Mouse (Mus musculus): Measurements from ENCODE around the gene Nr6a1.
A peak's percentile ranks its signal among the peaks of the same experiment; 100 is the strongest.

Gene Nr6a1

DNA sequence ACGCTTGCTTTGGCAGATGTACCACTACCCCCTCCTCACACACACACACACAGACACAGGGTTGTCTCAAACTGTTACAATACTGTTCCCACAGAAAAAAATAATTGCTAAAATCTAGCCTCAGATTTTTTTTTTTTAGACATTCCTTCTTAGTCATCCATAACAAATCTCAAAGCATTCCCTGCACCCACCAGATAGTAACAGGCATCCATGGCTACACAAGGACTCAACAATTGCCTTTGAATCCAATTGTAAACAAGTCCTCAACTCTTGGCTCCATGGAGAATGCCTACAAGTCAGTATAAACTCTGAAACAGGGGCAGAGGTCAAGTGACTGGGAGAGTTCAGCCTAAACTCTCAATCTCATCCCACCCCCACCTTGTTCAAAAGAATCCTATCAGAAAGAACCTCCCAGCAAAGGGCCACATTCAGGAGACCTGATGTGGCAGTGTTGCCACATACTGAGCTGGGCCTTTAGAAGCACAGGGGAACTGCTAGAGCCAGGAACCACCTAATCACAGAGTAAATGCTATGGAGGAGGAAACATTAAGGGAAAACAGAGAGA, 52.9 kb downstream of the Nr6a1 start:
- DNase-seq (ENCODE audit: low spot score) = no peak

DNA sequence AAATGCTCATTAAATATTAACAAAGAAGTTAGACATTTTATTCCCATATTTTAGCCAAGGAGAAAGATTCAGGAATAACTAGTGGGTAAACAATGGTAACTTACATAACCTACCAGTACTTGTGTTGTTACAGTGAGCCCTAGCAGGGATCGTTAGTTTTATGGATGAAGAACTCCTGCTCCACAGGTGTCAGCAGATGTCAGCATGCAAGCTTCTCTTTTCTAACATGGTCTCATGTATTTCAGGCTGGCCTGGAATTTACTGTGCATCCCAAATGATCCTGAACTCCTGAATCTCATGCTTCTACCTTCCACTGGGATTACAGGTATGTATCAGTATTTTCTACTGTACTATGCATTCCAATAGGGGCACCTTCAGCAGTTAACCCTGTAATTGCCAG, 54.8 kb downstream of the Nr6a1 start:
- DNase-seq (ENCODE audit: low spot score) = no peak

DNA sequence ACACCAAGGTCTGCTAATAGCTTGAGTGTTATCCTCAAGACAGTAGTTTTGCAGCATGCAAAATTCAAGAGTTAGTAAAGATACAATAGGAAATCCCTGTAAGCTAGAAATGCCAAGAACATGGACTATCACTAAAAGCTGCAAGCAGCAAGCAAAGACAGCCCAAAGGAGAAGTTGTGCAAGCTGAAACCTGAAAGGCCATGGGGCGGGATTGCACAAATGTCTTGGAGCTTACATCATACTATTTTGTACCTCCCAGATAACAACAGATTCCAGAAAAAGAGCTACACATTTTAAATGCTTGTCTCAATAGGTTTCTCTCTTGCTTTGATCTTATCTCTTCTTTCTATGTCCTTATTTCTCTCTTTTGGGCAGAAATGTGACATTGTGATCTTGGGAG, 60.8 kb downstream of the Nr6a1 start:
- no peak for DNase-seq (ENCODE audit: low spot score)

DNA sequence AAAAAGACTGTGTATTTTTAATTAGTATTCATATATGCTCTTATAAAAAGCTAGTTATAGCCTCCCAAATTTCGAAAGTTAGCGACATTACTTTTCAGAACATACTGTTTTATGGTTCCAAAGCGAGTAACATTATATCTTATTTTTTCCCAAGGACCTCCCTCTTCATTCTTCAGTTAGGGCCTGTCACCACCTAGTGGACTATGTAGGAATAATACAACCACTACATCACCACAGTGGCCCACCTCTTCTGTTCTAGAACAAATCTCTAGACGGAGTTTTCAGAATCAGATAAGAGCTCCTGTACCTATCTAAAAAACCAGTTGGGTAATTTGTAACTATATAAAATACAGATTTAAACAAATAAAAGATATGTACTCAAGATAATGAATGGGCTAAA, 63.5 kb downstream of the Nr6a1 start:
- no peak for DNase-seq (ENCODE audit: low spot score)

DNA sequence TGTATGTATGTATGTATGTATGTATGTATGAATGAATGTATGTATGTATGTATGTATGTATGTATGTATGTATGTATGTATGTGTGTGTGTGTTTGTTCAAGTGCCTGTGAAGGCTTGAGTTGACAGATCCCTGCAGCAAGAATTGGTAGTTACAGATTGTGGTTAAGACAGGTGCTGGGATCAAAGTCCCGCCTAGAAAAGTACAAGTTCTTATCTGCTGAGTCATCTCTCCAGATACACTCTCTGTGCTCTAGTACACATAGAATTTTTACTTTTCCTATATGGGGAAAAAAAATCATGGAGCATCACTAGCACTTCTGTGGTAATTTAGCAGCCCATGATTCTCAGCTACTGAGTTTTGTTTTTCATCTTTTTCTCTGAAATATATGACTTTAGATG, 75.7 kb downstream of the Nr6a1 start:
- DNase-seq (ENCODE audit: low spot score) = no peak

DNA sequence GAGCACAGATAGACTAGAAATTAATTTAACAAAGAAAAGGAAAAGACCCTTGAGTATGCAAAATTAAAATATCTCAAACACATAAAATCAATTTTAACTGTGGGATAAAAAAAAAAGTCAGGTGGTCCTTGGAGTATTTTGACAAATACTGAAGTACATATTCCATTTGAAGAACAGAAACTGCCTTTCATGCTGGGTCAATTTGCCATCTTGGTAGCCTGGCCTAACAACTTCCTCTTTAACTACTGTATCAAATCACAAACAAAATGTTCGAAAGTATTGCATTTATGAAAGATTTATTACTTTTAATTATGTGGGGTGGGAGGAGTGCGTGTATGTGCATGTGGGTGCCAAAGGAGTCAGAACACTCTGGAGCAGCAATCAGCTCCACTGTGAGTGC, 81.2 kb downstream of the Nr6a1 start:
- DNase-seq (ENCODE audit: low spot score) = no peak

DNA sequence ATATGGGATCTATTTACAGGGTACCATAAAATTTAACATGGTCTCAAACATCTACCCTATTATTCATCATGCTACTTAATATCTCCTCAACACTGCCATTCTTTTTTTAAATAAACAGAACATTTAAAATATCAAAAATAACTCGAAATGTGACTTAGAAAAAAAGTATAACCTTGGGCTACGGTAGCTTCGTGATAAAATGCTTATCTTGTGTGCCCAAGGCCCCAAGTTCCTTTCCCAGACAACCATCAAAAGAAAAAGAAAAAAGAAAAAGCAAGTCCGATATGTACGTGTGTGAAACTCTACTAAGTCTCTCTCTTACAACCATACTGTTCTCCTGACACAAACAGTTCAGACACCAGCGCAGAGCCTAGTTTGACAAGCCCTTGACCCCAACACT, 92.0 kb downstream of the Nr6a1 start:
- no peak for DNase-seq (ENCODE audit: low spot score)

DNA sequence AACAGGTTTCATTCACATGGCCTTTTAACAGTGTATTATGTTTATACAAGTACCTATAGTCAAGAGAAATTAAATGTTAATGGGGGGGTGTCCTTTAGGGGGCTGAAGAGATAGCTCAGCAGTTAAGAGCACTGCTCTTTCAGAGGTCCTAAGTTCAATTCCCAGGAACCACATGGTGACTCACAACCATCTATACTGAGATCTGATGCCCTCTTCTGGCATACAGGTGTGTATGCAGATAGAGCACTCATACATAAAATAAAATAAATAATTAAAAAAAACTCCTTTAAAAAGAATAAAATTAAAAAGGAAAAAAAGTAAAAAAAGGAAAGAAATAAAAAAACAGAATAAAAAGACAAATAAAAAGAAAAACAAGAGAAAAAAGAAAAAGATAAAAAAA, 95.5 kb downstream of the Nr6a1 start:
- DNase-seq (ENCODE audit: low spot score) = no peak

DNA sequence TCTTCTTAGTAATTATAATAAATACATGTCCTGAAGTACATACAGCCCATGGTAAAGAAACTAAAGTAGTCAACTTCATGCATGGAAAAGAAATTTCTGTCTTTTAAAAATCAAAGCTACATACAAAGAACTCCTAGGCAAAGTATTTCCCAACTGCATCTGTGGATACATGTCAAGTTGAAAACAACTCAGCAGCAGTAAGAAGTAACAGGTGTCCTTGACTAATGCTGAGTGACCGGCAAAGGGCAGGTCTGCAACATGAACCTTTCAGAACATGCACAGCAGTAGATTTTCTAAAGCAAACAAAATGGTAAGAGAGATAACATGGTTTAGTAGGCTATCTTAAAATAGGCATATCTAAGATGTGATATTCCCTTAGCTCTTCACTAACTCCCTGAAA, 98.0 kb downstream of the Nr6a1 start:
- no peak for DNase-seq (ENCODE audit: low spot score)

DNA sequence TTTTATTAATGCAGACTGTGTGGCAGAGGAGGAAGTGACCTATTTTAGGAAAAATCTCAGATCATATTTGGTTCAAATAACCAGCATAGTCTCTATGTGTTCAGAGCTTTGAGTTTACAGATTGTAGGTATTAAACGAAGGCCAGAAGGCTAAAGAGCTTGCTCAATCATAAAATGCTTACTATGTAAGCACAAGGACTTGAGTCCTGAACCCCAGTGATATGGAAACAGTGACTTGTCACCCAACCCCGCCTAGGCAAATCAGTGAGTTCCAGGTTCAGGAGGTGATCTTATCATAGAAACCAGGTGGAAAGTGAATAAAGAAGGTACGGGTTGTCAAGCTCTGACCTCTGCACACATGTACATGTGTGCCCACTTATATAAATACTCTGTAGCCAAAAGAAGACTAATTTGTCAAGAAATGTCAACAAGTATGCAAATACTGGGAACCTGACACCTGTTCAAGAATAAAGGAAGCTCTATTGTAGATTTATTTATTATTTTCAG, 99.6 kb downstream of the Nr6a1 start:
- DNase-seq (ENCODE audit: low spot score) = no peak

DNA sequence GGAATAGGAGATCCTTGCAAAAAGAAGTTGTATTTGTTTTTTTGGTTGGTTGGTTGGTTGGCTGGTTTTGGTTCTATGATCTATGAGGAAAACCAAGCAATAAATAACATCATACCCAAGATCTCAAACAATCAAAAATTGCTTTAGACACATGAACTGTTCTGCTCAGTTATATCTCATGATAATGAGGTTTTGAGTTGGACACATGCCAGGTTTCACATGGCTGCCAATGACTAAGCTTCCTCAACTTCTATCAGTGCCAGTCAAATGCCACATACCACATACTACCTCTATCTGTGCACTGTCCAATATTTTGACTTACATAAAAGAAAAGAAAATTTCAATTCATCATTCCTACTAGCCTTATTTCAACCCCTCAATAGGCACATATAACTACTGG, 101.3 kb downstream of the Nr6a1 start:
- DNase-seq (ENCODE audit: low spot score) = no peak

DNA sequence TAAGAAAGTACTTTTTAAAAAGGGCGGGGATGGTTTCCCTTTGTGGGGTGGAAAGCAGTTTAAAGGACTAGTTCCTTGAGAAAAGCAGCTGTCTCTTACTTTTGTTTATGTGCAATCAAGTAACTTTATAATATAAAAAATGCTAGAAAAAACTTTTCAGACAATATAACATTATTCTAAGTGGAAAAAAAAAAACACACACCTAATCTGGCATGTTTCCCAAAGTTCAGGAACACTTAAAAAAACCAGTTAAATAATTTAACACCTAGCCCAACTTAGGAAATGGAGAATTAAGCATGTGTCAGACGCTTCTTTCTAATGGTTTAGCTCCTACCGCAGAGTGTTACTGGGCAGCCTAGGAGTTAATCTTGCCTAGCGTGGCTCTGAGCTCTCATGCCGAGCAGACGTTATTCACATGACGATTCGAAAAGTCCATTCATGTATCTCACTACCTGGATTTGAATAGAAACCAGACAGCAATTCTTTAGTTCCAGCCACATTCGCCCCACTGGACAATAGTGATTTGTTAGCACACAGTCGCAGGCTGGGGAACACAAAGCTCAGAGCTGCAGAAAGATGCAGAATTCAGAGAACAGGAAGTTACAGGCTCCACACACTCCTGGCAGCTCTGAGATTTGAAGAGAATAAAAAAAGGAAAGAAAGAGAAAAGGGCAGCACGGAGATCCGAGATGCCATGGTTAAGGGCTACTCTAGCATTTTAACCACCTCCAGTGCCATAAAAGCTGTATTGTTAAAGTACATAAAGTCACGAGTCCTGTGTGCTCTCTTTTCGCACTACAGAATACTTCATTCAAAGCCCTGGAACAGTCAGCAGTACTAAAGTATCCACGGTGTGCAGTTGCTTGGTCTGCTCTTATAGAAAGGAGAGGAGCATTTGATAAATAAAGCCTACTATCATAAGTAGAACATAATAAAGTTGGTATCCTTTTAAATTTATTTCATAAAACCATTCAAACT, 102.4 kb downstream of the Nr6a1 start:
- peak; percentile 9 for DNase-seq (ENCODE audit: low spot score)

DNA sequence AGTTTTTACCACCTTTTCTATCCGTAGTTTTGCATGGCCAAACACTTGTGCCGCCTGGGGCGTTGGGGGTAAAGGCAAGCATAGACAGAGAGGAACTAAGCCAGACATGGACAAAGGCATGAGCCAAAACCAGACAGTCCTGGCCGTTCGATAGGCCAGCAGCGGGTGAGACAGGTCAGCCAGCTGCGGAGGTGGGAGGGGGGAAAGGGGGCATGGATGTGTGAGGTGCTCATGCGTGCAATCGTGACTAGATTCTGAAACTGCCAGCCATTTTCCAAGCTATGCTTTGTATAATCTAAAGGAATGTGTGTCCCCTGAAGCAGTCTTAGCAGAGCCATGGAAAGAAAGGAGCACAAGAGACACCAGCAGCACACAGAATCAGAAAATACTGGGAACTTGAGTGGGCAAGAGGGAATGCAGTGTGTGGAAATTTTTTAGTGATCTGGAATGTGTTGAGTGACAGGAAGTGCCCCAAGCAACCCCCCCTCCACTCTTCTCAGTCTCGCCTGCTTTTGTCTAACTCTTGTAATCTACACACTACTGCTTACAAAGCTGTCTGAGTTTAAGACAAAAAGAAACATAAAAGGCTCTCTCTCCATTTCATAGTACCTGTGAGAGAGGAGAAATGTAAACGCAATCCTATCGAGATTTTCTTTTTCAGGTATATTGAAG, 103.4 kb downstream of the Nr6a1 start:
- DNase-seq (ENCODE audit: low spot score) = peak; percentile 25

DNA sequence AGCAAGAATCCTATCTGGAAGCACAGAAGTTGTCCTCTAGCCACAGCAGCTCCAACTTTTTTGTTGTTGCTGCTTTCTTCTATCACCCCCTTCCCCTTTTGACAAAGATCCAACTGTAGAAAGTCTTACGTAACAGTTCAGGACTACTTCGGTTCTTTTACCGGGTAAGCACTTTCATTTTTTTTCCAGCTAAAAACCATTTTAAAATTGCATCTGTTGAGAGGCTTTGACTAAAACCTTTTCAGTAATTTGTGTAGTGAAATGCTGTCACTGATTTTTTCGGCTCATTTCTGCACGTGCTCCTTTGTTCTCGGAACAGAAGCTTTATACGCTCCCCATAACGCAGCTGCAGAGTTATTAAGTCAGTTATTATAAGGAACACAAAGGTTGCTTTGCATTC, 104.1 kb downstream of the Nr6a1 start:
- DNase-seq (ENCODE audit: low spot score) = no peak

DNA sequence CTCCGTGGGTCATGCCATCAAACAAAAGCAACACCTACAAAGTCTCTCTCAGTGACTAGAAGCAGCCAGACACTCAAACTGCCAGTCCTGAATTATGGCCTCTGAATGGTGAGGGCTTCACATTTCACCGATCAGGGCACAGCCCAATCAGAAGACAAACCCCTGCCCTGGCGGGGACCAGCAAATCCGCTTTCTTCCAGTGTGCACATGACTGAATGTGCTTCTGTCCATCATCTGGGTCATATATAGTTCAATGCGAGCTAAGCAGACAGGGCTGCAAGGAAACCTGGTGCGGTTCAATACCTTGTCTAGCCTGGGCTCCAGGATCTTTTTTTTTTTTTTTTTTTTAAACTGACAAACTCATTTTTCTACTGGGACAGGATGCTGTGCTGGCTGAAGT, 104.5 kb downstream of the Nr6a1 start:
- peak; percentile 13 for DNase-seq (ENCODE audit: low spot score)

DNA sequence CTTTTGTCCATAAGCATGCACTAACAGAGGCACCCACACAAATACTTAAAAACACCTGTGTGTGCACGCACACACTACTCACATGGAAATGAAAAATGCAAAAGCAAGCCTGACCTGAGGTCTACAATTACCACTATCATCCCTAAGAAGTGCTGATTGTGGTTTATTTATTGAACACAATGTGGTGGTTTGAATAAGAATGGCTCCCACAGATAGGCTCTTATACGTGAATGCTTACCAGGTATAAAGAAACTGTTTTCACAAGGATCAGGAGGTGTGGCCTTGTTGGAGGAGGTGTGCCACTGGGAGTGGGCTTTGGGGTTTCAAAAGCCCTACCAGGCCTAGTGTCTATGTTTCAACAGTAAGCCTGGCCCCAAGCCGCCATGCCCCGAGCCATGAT, 110.0 kb downstream of the Nr6a1 start:
- no peak for DNase-seq (ENCODE audit: low spot score)

DNA sequence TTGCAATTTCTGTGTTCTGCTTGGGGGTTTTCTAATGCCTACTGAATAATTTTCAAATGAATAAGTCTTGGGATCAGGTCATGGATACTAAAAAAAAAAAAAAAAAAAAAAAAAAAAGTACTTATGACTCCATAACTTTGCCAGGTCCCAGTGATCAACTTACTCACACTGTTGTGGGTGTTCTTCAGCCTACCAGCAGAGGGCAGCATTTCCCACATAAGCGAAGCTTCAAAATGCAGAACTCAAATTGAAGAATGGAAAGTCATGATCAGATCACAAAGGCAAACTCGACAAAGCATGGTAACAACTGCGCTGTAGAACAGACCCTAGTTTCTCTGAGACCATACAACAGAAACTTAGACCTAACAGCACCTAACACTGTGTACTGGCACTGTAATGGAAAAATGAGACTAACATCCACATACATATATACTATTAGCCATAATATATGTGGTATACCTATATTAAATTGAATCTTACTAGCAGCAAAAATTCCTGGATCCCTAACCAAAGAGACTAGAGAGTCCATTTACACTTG, 130.3 kb downstream of the Nr6a1 start:
- peak; percentile 51 for DNase-seq (ENCODE audit: low spot score)

DNA sequence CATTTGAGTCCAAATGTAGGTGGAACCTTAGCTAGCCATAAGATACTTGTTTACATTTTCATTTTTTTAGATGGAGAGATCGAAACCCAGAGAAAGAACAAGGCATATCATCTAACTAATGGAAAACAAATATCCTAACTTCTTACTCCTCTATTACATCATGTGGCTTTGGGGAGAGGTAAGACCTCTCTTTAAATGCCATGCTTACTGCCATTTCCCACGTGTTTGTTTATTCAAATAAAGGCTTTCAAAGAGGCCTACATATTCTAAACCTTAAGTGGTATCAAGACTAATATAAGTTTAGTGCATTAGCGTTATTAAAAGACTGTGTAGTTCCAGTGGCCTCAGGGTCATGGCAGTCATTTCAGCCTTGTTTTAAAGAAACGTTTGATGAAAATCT, 140.2 kb downstream of the Nr6a1 start:
- DNase-seq (ENCODE audit: low spot score) = no peak

DNA sequence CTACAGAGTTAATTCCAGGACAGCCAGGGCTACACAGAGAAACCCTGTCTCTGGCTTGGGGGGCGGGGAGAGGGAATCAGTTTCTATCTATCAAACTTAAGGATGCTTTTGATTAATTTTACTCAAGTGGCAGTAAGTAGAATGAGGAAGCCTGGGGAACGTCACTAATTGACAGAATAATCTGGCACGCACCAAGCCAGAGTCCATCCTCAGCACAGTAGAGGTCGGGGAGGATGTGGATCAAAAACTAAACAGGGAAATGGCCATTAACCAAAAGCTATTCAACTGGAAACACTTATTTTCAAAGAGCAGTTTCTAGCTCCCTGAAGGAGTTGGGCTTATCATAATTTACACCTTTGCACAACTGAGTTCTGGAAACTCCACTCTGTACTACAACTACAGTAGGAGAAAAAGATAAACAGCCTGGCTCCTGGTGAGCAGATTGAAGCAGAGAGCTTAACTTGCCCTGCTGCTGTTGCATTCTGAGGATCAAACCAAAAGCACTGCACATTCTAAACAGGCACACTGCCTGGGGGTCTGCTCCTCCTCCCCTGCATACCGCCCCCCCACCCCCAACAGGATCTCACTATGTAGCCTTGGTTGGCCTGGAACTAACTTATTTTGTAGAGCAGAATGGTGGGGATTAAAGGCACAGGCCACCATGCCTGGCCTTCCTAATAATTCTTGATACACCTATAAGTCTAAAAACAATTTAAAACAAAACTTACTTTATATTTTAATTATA, 141.1 kb downstream of the Nr6a1 start:
- no peak for DNase-seq (ENCODE audit: low spot score)

DNA sequence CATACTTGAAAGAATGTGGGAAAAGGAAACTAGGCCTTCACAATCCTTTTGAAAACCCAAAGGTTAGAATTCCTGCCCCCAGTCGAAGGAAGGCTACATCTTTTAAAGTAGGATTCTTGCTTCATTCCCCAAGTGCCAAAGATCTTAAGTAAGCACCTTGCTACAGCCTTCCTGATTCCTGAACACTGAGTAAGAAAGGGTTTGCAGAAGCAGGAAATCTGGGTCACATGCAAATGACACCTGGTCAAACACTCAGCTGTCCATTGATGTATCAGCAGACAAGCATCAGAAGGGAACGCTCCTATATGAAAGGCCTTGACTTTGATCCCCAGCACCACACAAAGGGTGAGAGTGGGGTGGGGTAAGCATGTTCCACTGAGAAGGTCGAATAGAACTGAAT, 142.4 kb downstream of the Nr6a1 start:
- DNase-seq (ENCODE audit: low spot score) = no peak

DNA sequence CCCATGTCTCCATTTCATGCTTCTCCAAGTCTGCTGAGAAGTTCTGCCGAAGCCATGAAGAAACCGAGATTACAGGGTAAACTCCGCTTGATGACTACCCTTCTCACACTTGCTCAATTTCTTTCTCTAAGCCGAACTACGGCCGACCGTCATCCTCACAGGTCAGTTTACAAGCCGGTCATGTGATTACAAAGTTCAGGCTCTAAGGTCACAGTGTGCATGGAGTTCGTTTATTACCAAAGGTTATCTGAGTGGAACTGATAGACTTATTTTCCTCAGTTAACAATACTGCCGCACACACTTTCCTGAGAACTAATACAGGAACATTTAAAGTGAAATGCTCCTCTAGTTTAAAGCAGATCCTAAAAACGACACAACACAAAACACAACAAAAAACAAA, 143.1 kb downstream of the Nr6a1 start:
- DNase-seq (ENCODE audit: low spot score) = no peak

DNA sequence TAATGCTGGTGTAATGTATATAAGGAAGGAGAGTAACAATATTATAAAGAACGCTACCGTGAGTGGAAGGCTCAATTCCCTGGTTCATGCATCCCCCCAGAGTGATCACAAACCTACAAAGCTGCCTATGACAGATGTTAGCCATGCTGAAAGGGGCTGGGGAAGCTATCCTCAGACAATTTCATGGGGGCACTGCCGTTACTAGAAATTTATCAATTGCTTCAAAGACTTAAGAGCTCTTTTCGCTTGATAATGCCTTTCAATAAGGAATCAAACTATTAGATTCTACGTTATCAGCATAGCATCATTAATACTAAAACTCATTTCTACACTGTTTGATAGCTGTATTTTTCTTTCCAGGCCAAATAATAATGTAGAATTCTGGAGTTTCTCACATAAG, 144.1 kb downstream of the Nr6a1 start:
- no peak for DNase-seq (ENCODE audit: low spot score)
